Mouse (Mus musculus) spleen, postnatal 14 days (tissue): ENCODE results near the gene Chst8.

Experiments
- DNase-seq, 2 experiments: peaks; one replicate each; pipeline ENCODE4 v3.0.0; 2021 to 2022; ENCODE audit warnings: low spot score in 2 of 2

The Chst8 gene

GRCm38 (mm10) chr7:34669336-34669735, 143.2 kb downstream of the Chst8 start:
- no peak for DNase-seq

GRCm38 (mm10) chr7:34667874-34668273, 144.6 kb downstream of the Chst8 start:
- DNase-seq, result no peak

- no peak for DNase-seq
Measured at GRCm38 (mm10) chr7:34663145-34663544, 149.4 kb downstream of the Chst8 start.

GRCm38 (mm10) chr7:34662227-34662626, 150.3 kb downstream of the Chst8 start:
- DNase-seq, result no peak

- no peak for DNase-seq
Measured at GRCm38 (mm10) chr7:34659386-34660085, 153.0 kb downstream of the Chst8 start.

- DNase-seq, result no peak
Measured at GRCm38 (mm10) chr7:34656632-34657031, 155.9 kb downstream of the Chst8 start, which contains the start of gene Kctd15. Gene Kctd15 (minus strand): TSS chr7:34656732.

- peak; percentile 14 to 56 for DNase-seq
Measured at GRCm38 (mm10) chr7:34655086-34655839, 157.2 kb downstream of the Chst8 start.

GRCm38 (mm10) chr7:34654441-34655085, 157.9 kb downstream of the Chst8 start:
- DNase-seq, result no peak

- DNase-seq, result no peak
Measured at GRCm38 (mm10) chr7:34653731-34654440, 158.6 kb downstream of the Chst8 start.

GRCm38 (mm10) chr7:34652751-34653502, 159.6 kb downstream of the Chst8 start:
- DNase-seq, result no peak

GRCm38 (mm10) chr7:34651381-34651780, 161.1 kb downstream of the Chst8 start:
- DNase-seq, result no peak

- no peak for DNase-seq
Measured at GRCm38 (mm10) chr7:34647052-34647451, 165.5 kb downstream of the Chst8 start.

GRCm38 (mm10) chr7:34646144-34646795, 166.2 kb downstream of the Chst8 start:
- no peak for DNase-seq

- DNase-seq, result no peak
Measured at GRCm38 (mm10) chr7:34645623-34646022, 166.9 kb downstream of the Chst8 start.

GRCm38 (mm10) chr7:34644591-34644990, 167.9 kb downstream of the Chst8 start:
- DNase-seq, result no peak

- no peak for DNase-seq
Measured at GRCm38 (mm10) chr7:34643329-34643728, 169.2 kb downstream of the Chst8 start.

GRCm38 (mm10) chr7:34641968-34642367, 170.5 kb downstream of the Chst8 start:
- no peak for DNase-seq

GRCm38 (mm10) chr7:34639798-34640197, 172.7 kb downstream of the Chst8 start:
- no peak for DNase-seq

- DNase-seq, result no peak
Measured at GRCm38 (mm10) chr7:34636661-34637060, 175.8 kb downstream of the Chst8 start.

- DNase-seq, result no peak
Measured at GRCm38 (mm10) chr7:34632966-34633742, 179.4 kb downstream of the Chst8 start.
